Mouse (Mus musculus): ENCODE measurements around the gene Wdfy4. TPM values are rescaled to one million over a fixed set of nuclear protein-coding genes. Genes with fewer than 3 reads are reported as not detected.

Gene Wdfy4
- total and polyA plus RNA-seq, 3 experiments: 27.0 to 34.8 (median 30.9) TPM

DNA sequence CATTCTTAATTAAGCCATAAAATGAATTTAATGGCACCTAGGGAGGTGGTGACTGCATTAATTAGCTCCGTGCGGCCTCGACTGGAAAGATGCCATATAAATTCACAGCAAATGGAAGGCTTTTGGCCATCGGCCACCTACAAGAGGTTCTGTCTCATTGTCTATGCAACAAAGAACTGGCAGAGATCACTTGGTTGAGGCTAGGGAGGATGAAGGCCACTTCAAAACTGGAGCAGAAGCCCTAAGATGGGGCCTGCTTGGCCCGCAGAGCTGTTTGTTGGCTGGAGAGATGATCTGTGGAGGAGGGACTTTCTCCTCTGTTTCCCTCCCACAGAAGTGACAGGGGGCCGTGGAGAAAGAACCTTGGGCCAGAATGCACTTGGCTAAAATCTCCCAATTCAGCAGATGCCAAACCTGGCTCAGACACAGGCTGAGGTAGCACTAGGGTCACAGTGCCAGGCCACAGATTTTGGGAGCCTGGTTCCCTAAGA, 103.9 kb downstream of the Wdfy4 start:
- no peak overlapping the region for H3K27ac ChIP-seq (ENCODE audit: control insufficient read depth, low read depth, low read length)
- TF ChIP-seq TBP (IDR thresholded peaks at IDR 0.05; ENCODE audit: low read depth, low read length) (no peak), ZC3H11A (IDR thresholded peaks at IDR 0.05; ENCODE audit: low read depth, low read length) (no peak), GABPA (IDR thresholded peaks at IDR 0.05; ENCODE audit: low read depth, low read length) (no peak), ZNF384 (IDR thresholded peaks at IDR 0.05; ENCODE audit: low read depth, low read length) (no peak), ZMIZ1 (IDR thresholded peaks at IDR 0.05; ENCODE audit: low read depth, low read length) (no peak)
- H3K4me1 ChIP-seq (ENCODE audit: control insufficient read depth in 1 of 2, insufficient read depth in 2 of 2, low read length in 2 of 2): no peaks in the 10 kb centered on the region
- no peak overlapping the region for H3K4me3 ChIP-seq (ENCODE audit: control insufficient read depth in 1 of 2, insufficient read depth in 1 of 2, low read depth in 2 of 2, low read length in 2 of 2)
- no peaks in the 10 kb centered on the region; a peak in 1 of 4 replicates for H3K36me3 ChIP-seq (ENCODE audit: control insufficient read depth in 1 of 2, insufficient read depth in 2 of 2, low read length in 2 of 2)
- no peak overlapping the region for H3K9ac ChIP-seq (ENCODE audit: control insufficient read depth, low read depth, low read length, poor library complexity, severe bottlenecking)
- H3K9me3 ChIP-seq (replicated peaks; ENCODE audit: insufficient read depth, low read length): no peaks in the 10 kb centered on the region
- no peaks in the 10 kb centered on the region for H3K79me2 ChIP-seq (ENCODE audit: control insufficient read depth, insufficient read depth, low read length, poor library complexity)
- H3K27me3 ChIP-seq (ENCODE audit: control insufficient read depth in 1 of 2, insufficient read depth in 2 of 2, low read length in 2 of 2): no peaks in the 10 kb centered on the region
- no peak for DNase-seq (ENCODE audit: low read depth, low spot score)

DNA sequence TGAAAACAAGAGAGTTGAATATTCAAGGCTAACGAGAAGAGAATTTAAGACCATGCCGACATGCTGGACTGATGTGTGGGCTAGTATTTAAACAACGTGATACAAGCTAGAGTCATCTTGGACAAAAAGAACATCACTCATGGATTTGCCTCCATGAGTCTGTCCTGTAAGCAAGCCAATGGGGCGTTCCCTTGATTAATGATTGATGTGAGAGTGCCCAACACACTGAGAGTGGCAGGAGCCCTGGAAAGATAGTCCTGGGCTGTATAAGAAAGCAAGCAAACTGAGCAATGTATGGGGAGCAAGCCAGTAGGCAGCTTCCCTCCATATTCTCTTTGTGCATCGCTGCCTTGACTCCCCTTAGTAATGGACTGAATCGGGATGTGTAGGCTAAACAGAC, 106.7 kb downstream of the Wdfy4 start:
- H3K27me3 ChIP-seq (ENCODE audit: control insufficient read depth in 1 of 2, insufficient read depth in 2 of 2, low read length in 2 of 2): no peaks in the 10 kb centered on the region
- H3K4me3 ChIP-seq (ENCODE audit: control insufficient read depth in 1 of 2, insufficient read depth in 1 of 2, low read depth in 2 of 2, low read length in 2 of 2): no peak overlapping the region
- peaks cover 2 to 4% of the 10 kb centered on the region in 2 experiments; a peak in 3 of 4 replicates for H3K4me1 ChIP-seq (ENCODE audit: control insufficient read depth in 1 of 2, insufficient read depth in 2 of 2, low read length in 2 of 2)
- no peak for TF ChIP-seq ZMIZ1 (IDR thresholded peaks at IDR 0.05; ENCODE audit: low read depth, low read length)
- no peak for TF ChIP-seq E2F4 (IDR thresholded peaks at IDR 0.05; ENCODE audit: borderline replicate concordance, low read depth, low read length)
- TF ChIP-seq TAL1 (IDR thresholded peaks at IDR 0.05; ENCODE audit: low read length): no peak
- no peak for TF ChIP-seq SMC3 (IDR thresholded peaks at IDR 0.05; ENCODE audit: low read depth, low read length)
- no peak for TF ChIP-seq USF2 (IDR thresholded peaks at IDR 0.05; ENCODE audit: borderline replicate concordance in 1 of 2, insufficient read depth in 1 of 2, low read depth in 1 of 2, low read length in 2 of 2)
- no peak for TF ChIP-seq MAX (IDR thresholded peaks at IDR 0.05; ENCODE audit: low read length)
- TF ChIP-seq EP300 (IDR thresholded peaks at IDR 0.05; ENCODE audit: low read depth in 1 of 2, low read length in 2 of 2): no peak
- no peak for TF ChIP-seq RCOR1 (IDR thresholded peaks at IDR 0.05; ENCODE audit: low read depth, low read length)
- no peak for TF ChIP-seq JUND (IDR thresholded peaks at IDR 0.05; ENCODE audit: low read depth, low read length)
- TF ChIP-seq GATA1 (IDR thresholded peaks at IDR 0.05; ENCODE audit: low read depth, low read length): no peak
- no peak for TF ChIP-seq TBP (IDR thresholded peaks at IDR 0.05; ENCODE audit: low read depth, low read length)
- TF ChIP-seq SIN3A (IDR thresholded peaks at IDR 0.05; ENCODE audit: low read length): no peak
- no peak for TF ChIP-seq BHLHE40 (IDR thresholded peaks at IDR 0.05; ENCODE audit: borderline replicate concordance, low read depth, low read length)
- no peak for TF ChIP-seq MYC (IDR thresholded peaks at IDR 0.05; ENCODE audit: low read depth, low read length)
- no peak for TF ChIP-seq CHD1 (IDR thresholded peaks at IDR 0.05; ENCODE audit: low read depth, low read length)
- no peak for TF ChIP-seq ELF1 (IDR thresholded peaks at IDR 0.05; ENCODE audit: low read depth, low read length)
- TF ChIP-seq CHD2 (IDR thresholded peaks at IDR 0.05; ENCODE audit: low read length): no peak
- no peak overlapping the region for H3K27ac ChIP-seq (ENCODE audit: control insufficient read depth, low read depth, low read length)
- no peak overlapping the region for H3K9ac ChIP-seq (ENCODE audit: control insufficient read depth, low read depth, low read length, poor library complexity, severe bottlenecking)
- no peak for DNase-seq (ENCODE audit: low read depth, low spot score)
- peaks cover 0 to 6% of the 10 kb centered on the region in 2 experiments; a peak in 3 of 4 replicates for H3K36me3 ChIP-seq (ENCODE audit: control insufficient read depth in 1 of 2, insufficient read depth in 2 of 2, low read length in 2 of 2)
- no peaks in the 10 kb centered on the region for H3K79me2 ChIP-seq (ENCODE audit: control insufficient read depth, insufficient read depth, low read length, poor library complexity)
- no peaks in the 10 kb centered on the region for H3K9me3 ChIP-seq (replicated peaks; ENCODE audit: insufficient read depth, low read length)
